Mouse (Mus musculus) left cerebral cortex, adult 8-10 months (tissue): ENCODE data around the gene Olfr541. TPM values are rescaled to one million over a fixed set of nuclear protein-coding genes. Genes with fewer than 3 reads are reported as not detected.
"Not testable (repeated sequence)": the region's sequence is repeated elsewhere in the genome, so short reads cannot be mapped to it uniquely, and the experiment has no call there.

ENCODE experiments used
- DNase-seq, 2 experiments: peaks; one replicate each; pipeline ENCODE4 v3.0.0; 2022; ENCODE audit warnings: low spot score in 2 of 2
- total RNA-seq, 4 experiments: library from RNA; stranded (reverse); gene quantifications; 2 replicates each; pipeline ENCODE4 v1.2.4; 2022

The Olfr541 gene
- not detected for total RNA-seq

GRCm38 (mm10) chr7:140696967-140697366 lies at the start of gene Olfr541:
Gene Olfr541 (plus strand): TSS chr7:140697267.
- no peak for DNase-seq

- no peak for DNase-seq
These were observed 37.4 kb upstream of the Olfr541 start, which contains the start of gene Olfr539 for GRCm38 (mm10) chr7:140659630-140660029. Gene Olfr539 (plus strand): TSS chr7:140659930.

- not testable (repeated sequence) for DNase-seq
These were observed 26.4 kb upstream of the Olfr541 start for GRCm38 (mm10) chr7:140670693-140671092.

- DNase-seq, result no peak
These were observed 21.2 kb upstream of the Olfr541 start for GRCm38 (mm10) chr7:140675863-140676262.

GRCm38 (mm10) chr7:140679591-140679990 lies 17.5 kb upstream of the Olfr541 start:
- DNase-seq, result not testable (repeated sequence)

GRCm38 (mm10) chr7:140681651-140682050 lies 15.4 kb upstream of the Olfr541 start, which contains the start of gene Olfr45:
Gene Olfr45 (plus strand): TSS chr7:140681951.
- DNase-seq, result no peak

- no peak for DNase-seq
These were observed 9.3 kb downstream of the Olfr541 start for GRCm38 (mm10) chr7:140706348-140706747.

- no peak for DNase-seq
These were observed 10.6 kb downstream of the Olfr541 start for GRCm38 (mm10) chr7:140707536-140708284.

GRCm38 (mm10) chr7:140717155-140718055 lies 20.3 kb downstream of the Olfr541 start:
- DNase-seq, result peak in 1 of 2 experiments; percentile 28

- no peak for DNase-seq
These were observed 24.0 kb downstream of the Olfr541 start for GRCm38 (mm10) chr7:140721095-140721494.

GRCm38 (mm10) chr7:140725558-140725957 lies 28.5 kb downstream of the Olfr541 start:
- DNase-seq, result no peak

GRCm38 (mm10) chr7:140733162-140733561 lies 36.1 kb downstream of the Olfr541 start:
- no peak for DNase-seq

GRCm38 (mm10) chr7:140747402-140747801 lies 50.3 kb downstream of the Olfr541 start:
- no peak for DNase-seq

GRCm38 (mm10) chr7:140748116-140748826 lies 51.2 kb downstream of the Olfr541 start:
- no peak for DNase-seq

GRCm38 (mm10) chr7:140748827-140749160 lies 51.7 kb downstream of the Olfr541 start:
- DNase-seq, result no peak

GRCm38 (mm10) chr7:140754556-140754955 lies 57.5 kb downstream of the Olfr541 start:
- DNase-seq, result no peak

Other genes starting within 250 kb of the Olfr541 start
- gene Olfr533, start 233.9 kb upstream of the Olfr541 start, total RNA-seq, result not detected
- not detected for gene Olfr535, start 213.1 kb upstream of the Olfr541 start, total RNA-seq
- gene Olfr536, start 189.9 kb upstream of the Olfr541 start, total RNA-seq, result not detected
- gene Olfr538, start 129.4 kb upstream of the Olfr541 start, total RNA-seq, result not detected
- under 1 TPM in 2 of 4 experiments, not detected in 2; 0.07 to 0.08 TPM for gene Olfr46, start 96.0 kb upstream of the Olfr541 start, total RNA-seq
- gene Olfr61, start 68.3 kb upstream of the Olfr541 start, total RNA-seq, result not detected
- not detected for gene Olfr53, start 50.8 kb upstream of the Olfr541 start, total RNA-seq
- gene Olfr539, start 37.3 kb upstream of the Olfr541 start, total RNA-seq, result under 1 TPM; 0.04 to 0.09 (median 0.07) TPM
- gene Olfr45, start 15.3 kb upstream of the Olfr541 start, total RNA-seq, result not detected
- gene Cyp2e1, start 66.5 kb downstream of the Olfr541 start, total RNA-seq, result under 1 TPM in 1 of 4 experiments, not detected in 3; 0.36 TPM
- gene Syce1, start 90.6 kb downstream of the Olfr541 start, total RNA-seq, result under 1 TPM in 3 of 4 experiments, not detected in 1; 0.40 to 0.91 (median 0.46) TPM
- 10 to 100 TPM; 29.5 to 33.1 (median 29.7) TPM for gene Zfp941, start 124.9 kb downstream of the Olfr541 start, total RNA-seq
- 10 to 100 TPM in 1 of 4 experiments, 1 to 10 TPM in 3; 6.2 to 13.1 (median 8.4) TPM for gene Urah, start 137.8 kb downstream of the Olfr541 start, total RNA-seq
- not detected for gene Scgb1c1, start 148.3 kb downstream of the Olfr541 start, total RNA-seq
- gene Odf3, start 150.5 kb downstream of the Olfr541 start, total RNA-seq, result under 1 TPM in 1 of 4 experiments, not detected in 3; 0.36 TPM
- gene Gm45785, start 159.1 kb downstream of the Olfr541 start, total RNA-seq, result 1 to 10 TPM; 1.0 to 2.9 (median 2.5) TPM
- gene Ric8a, start 159.7 kb downstream of the Olfr541 start, total RNA-seq, result 10 to 100 TPM; 60.1 to 70.0 (median 64.9) TPM
- gene Bet1l, start 160.3 kb downstream of the Olfr541 start, total RNA-seq, result 10 to 100 TPM; 20.7 to 26.7 (median 23.2) TPM
- gene Psmd13, start 184.7 kb downstream of the Olfr541 start, total RNA-seq, result 100 to 1,000 TPM; 105 to 117 (median 109) TPM
- 10 to 100 TPM; 62.4 to 79.7 (median 73.7) TPM for gene Sirt3, start 185.0 kb downstream of the Olfr541 start, total RNA-seq
- 1 to 10 TPM; 1.7 to 3.9 (median 2.9) TPM for gene Cox8b, start 203.2 kb downstream of the Olfr541 start, total RNA-seq
- gene Nlrp6, start 223.6 kb downstream of the Olfr541 start, total RNA-seq, result 1 to 10 TPM in 1 of 4 experiments, under 1 TPM in 3; 0.54 to 1.1 (median 0.92) TPM
- gene Pgghg, start 244.1 kb downstream of the Olfr541 start, total RNA-seq, result 1 to 10 TPM; 3.9 to 4.7 (median 4.3) TPM